Mouse (Mus musculus): ENCODE data around the gene Dpagt1. TPM values are rescaled to one million over a fixed set of nuclear protein-coding genes. Genes with fewer than 3 reads are reported as not detected.
A peak's percentile ranks its signal among the peaks of the same experiment; 100 is the strongest.
"Not testable (repeated sequence)": the region's sequence is repeated elsewhere in the genome, so short reads cannot be mapped to it uniquely, and the experiment has no call there.

Gene Dpagt1
- polyA plus RNA-seq, 1 experiment: 150 TPM

- Histone ChIP-seq H3K4me3 (ENCODE audit: insufficient read depth, low read depth, low read length) (peak overlapping the region; percentile 78), H3K4me1 (ENCODE audit: control insufficient read depth, insufficient read depth, low read length) (peaks cover 8% of the 10 kb centered on the region), H3K27ac (ENCODE audit: insufficient read depth, low read depth, low read length) (peak overlapping the region; percentile 84)
- TF ChIP-seq CTCF (IDR thresholded peaks at IDR 0.05; ENCODE audit: insufficient read depth, low read depth, low read length) (no peak), POLR2A (IDR thresholded peaks at IDR 0.05; ENCODE audit: insufficient read depth, low read depth, low read length) (peak; percentile 40; the same call in 1 of the 2 replicates)
- under 1% methylated on average over 38 of the region's 38 CpGs for whole genome bisulfite sequencing
Measured at GRCm38 (mm10) chr9:44326371-44327063, 698 bp downstream of the Dpagt1 start.

GRCm38 (mm10) chr9:44327064-44327711 lies 1.4 kb downstream of the Dpagt1 start:
- Histone ChIP-seq H3K4me3 (ENCODE audit: insufficient read depth, low read depth, low read length) (peak overlapping the region; percentile 78), H3K4me1 (ENCODE audit: control insufficient read depth, insufficient read depth, low read length) (peaks cover 8% of the 10 kb centered on the region), H3K27ac (ENCODE audit: insufficient read depth, low read depth, low read length) (peak overlapping the region; percentile 66)
- TF ChIP-seq CTCF (IDR thresholded peaks at IDR 0.05; ENCODE audit: insufficient read depth, low read depth, low read length) (no peak), POLR2A (IDR thresholded peaks at IDR 0.05; ENCODE audit: insufficient read depth, low read depth, low read length) (no peak)
- WGBS: under 1% methylated on average over 22 of the region's 22 CpGs

- Histone ChIP-seq H3K27ac (ENCODE audit: insufficient read depth, low read depth, low read length) (no peak overlapping the region), H3K4me3 (ENCODE audit: insufficient read depth, low read depth, low read length) (no peak overlapping the region), H3K4me1 (ENCODE audit: control insufficient read depth, insufficient read depth, low read length) (peaks cover 8% of the 10 kb centered on the region)
- 84% methylated on average over 5 of the region's 5 CpGs for WGBS
- TF ChIP-seq CTCF (IDR thresholded peaks at IDR 0.05; ENCODE audit: insufficient read depth, low read depth, low read length) (no peak), POLR2A (IDR thresholded peaks at IDR 0.05; ENCODE audit: insufficient read depth, low read depth, low read length) (no peak)
Measured at GRCm38 (mm10) chr9:44327926-44328325, 2.1 kb downstream of the Dpagt1 start.

- WGBS: 95% methylated on average over 6 of the region's 6 CpGs
- peaks cover 8% of the 10 kb centered on the region for H3K4me1 ChIP-seq (ENCODE audit: control insufficient read depth, insufficient read depth, low read length)
- no peak overlapping the region for H3K27ac ChIP-seq (ENCODE audit: insufficient read depth, low read depth, low read length)
- no peak overlapping the region for H3K4me3 ChIP-seq (ENCODE audit: insufficient read depth, low read depth, low read length)
- TF ChIP-seq CTCF (IDR thresholded peaks at IDR 0.05; ENCODE audit: insufficient read depth, low read depth, low read length): no peak
- no peak for TF ChIP-seq POLR2A (IDR thresholded peaks at IDR 0.05; ENCODE audit: insufficient read depth, low read depth, low read length)
Measured at GRCm38 (mm10) chr9:44330736-44331135, 4.9 kb downstream of the Dpagt1 start.

- no peak overlapping the region for H3K27ac ChIP-seq (ENCODE audit: insufficient read depth, low read depth, low read length)
- H3K4me1 ChIP-seq (ENCODE audit: control insufficient read depth, insufficient read depth, low read length): peaks cover 7% of the 10 kb centered on the region
- WGBS: 93% methylated on average over 13 of the region's 13 CpGs
- no peak overlapping the region for H3K4me3 ChIP-seq (ENCODE audit: insufficient read depth, low read depth, low read length)
- no peak for TF ChIP-seq POLR2A (IDR thresholded peaks at IDR 0.05; ENCODE audit: insufficient read depth, low read depth, low read length)
- TF ChIP-seq CTCF (IDR thresholded peaks at IDR 0.05; ENCODE audit: insufficient read depth, low read depth, low read length): no peak
Measured at GRCm38 (mm10) chr9:44332918-44333638, 7.3 kb downstream of the Dpagt1 start.

- H3K4me3 ChIP-seq (ENCODE audit: insufficient read depth, low read depth, low read length): peak within 1 kb of the TSS; percentile 93
- peak within 1 kb of the TSS; percentile 65 for H3K27ac ChIP-seq (ENCODE audit: insufficient read depth, low read depth, low read length)
- TF ChIP-seq POLR2A (IDR thresholded peaks at IDR 0.05; ENCODE audit: insufficient read depth, low read depth, low read length): peak; percentile 100
- TF ChIP-seq CTCF (IDR thresholded peaks at IDR 0.05; ENCODE audit: insufficient read depth, low read depth, low read length): no peak
- peaks cover 7% of the 10 kb centered on the region for H3K4me1 ChIP-seq (ENCODE audit: control insufficient read depth, insufficient read depth, low read length)
- WGBS: under 1% methylated on average over 90 of the region's 91 CpGs
Measured at GRCm38 (mm10) chr9:44334396-44335330, 8.8 kb downstream of the Dpagt1 start, which contains the start of gene H2afx. Gene H2afx, plus strand, starts transcription at chr9:44334694.

GRCm38 (mm10) chr9:44335331-44336092 lies 9.7 kb downstream of the Dpagt1 start:
- no peak for TF ChIP-seq CTCF (IDR thresholded peaks at IDR 0.05; ENCODE audit: insufficient read depth, low read depth, low read length)
- no peak for TF ChIP-seq POLR2A (IDR thresholded peaks at IDR 0.05; ENCODE audit: insufficient read depth, low read depth, low read length)
- WGBS: under 1% methylated on average over 50 of the region's 50 CpGs
- Histone ChIP-seq H3K4me1 (ENCODE audit: control insufficient read depth, insufficient read depth, low read length) (peaks cover 7% of the 10 kb centered on the region), H3K27ac (ENCODE audit: insufficient read depth, low read depth, low read length) (no peak overlapping the region), H3K4me3 (ENCODE audit: insufficient read depth, low read depth, low read length) (peak overlapping the region; percentile 93)

GRCm38 (mm10) chr9:44336093-44336406 lies 10.2 kb downstream of the Dpagt1 start:
- TF ChIP-seq POLR2A (IDR thresholded peaks at IDR 0.05; ENCODE audit: insufficient read depth, low read depth, low read length): no peak
- 2% methylated on average over 5 of the region's 5 CpGs for WGBS
- no peak overlapping the region for H3K27ac ChIP-seq (ENCODE audit: insufficient read depth, low read depth, low read length)
- peak overlapping the region; percentile 93 for H3K4me3 ChIP-seq (ENCODE audit: insufficient read depth, low read depth, low read length)
- H3K4me1 ChIP-seq (ENCODE audit: control insufficient read depth, insufficient read depth, low read length): peaks cover 7% of the 10 kb centered on the region

- not testable (repeated sequence) for H3K27ac ChIP-seq (ENCODE audit: insufficient read depth, low read depth, low read length); H3K4me1 ChIP-seq (ENCODE audit: control insufficient read depth, insufficient read depth, low read length)
- WGBS: 28% methylated on average over 4 of the region's 4 CpGs
- peak overlapping the region; percentile 2; the same call in 1 of the 2 replicates for H3K4me3 ChIP-seq (ENCODE audit: insufficient read depth, low read depth, low read length)
Measured at GRCm38 (mm10) chr9:44336513-44336912, 10.7 kb downstream of the Dpagt1 start.
